Comparison of ENCODE assay signal across 9 mouse cellular contexts in genomic region chr1:189830797-189831232, GRCm38 (mm10).
DNase-seq lines count a peak whose midpoint lies in the region; ATAC-seq lines count a peak whose summit lies in the region.
"Had no signal": no experiment of that assay in that cellular context is flagged by ENCODE, and none has a peak within 500 bp of the region (broad histone marks: within the 10 kb centered on the region; RNA-seq: fewer than 3 reads in every experiment).

No protein-coding gene starts in this region.

- H3K9me3 ChIP-seq in heart, embryonic 14.5 days (ENCODE audit: control insufficient read depth, low read length), result no peaks in the 10 kb centered on the region
- H3K9me3 ChIP-seq in forebrain, embryonic 12.5 days, result no peaks in the 10 kb centered on the region

- WGBS in heart, embryonic 14.5 days, result 21% methylated on average over 12 of the region's 12 CpGs
- WGBS in forebrain, embryonic 12.5 days, result 14% methylated on average over 12 of the region's 12 CpGs

- no peak overlapping the region for H3K4me3 ChIP-seq in heart, embryonic 14.5 days (ENCODE audit: control insufficient read depth in 1 of 2, insufficient read depth in 1 of 2, low read depth in 1 of 2, low read length in 2 of 2)
- no peak overlapping the region for H3K4me3 ChIP-seq in forebrain, embryonic 12.5 days (replicated peaks)

- no peak overlapping the region for H3K4me2 ChIP-seq in heart, embryonic 14.5 days (ENCODE audit: low read length)
- no peak overlapping the region for H3K4me2 ChIP-seq in forebrain, embryonic 12.5 days

- no peak overlapping the region for H3K9ac ChIP-seq in heart, embryonic 14.5 days (ENCODE audit: low read length)
- no peak overlapping the region for H3K9ac ChIP-seq in forebrain, embryonic 12.5 days

- no peak overlapping the region for H3K27ac ChIP-seq in heart, embryonic 14.5 days (replicated peaks in 1 of 2; ENCODE audit: control insufficient read depth in 1 of 2, insufficient read depth in 1 of 2, low read depth in 2 of 2, low read length in 2 of 2)
- no peak overlapping the region for H3K27ac ChIP-seq in forebrain, embryonic 12.5 days

- no peak for DNase-seq in heart, adult 9 months (ENCODE audit: low spot score in 2 of 2)
- DNase-seq in R1 (ENCODE audit: low read depth, low spot score) (peak; percentile 84), MN1 (ENCODE audit: low spot score) (no peak)
- peak; percentile 23 for DNase-seq in kidney, adult 18-20 months
- DNase-seq in heart, adult 18-20 months, result no peak

- no peaks in the 10 kb centered on the region for H3K27me3 ChIP-seq in heart, embryonic 14.5 days (ENCODE audit: control insufficient read depth, insufficient read depth, low read length)
- H3K27me3 ChIP-seq in forebrain, embryonic 12.5 days, result no peaks in the 10 kb centered on the region
- H3K27me3 ChIP-seq: Patski had no signal

- 0 out of 2 replicates have a peak, but pooled peaks have one; percentile 29 for ATAC-seq in heart, embryonic 14.5 days (ENCODE audit: insufficient number of reproducible peaks, insufficient read depth, low FRiP score, low read depth)
- peak; percentile 79 for ATAC-seq in megakaryocyte-erythroid progenitor cell, adult 5-6 weeks (replicated peaks; ENCODE audit: low FRiP score, low TSS enrichment, poor library complexity, severe bottlenecking)
- ATAC-seq in forebrain, embryonic 12.5 days (ENCODE audit: low FRiP score), result no peak
- ATAC-seq: Patski had no signal

- peaks cover 9% of the 10 kb centered on the region in 2 experiments; a peak in 3 of 4 replicates for H3K4me1 ChIP-seq in heart, embryonic 14.5 days (ENCODE audit: control insufficient read depth in 2 of 2, insufficient read depth in 2 of 2, low read length in 2 of 2)
- peaks cover 10% of the 10 kb centered on the region for H3K4me1 ChIP-seq in forebrain, embryonic 12.5 days

- peaks cover 54% of the 10 kb centered on the region for H3K36me3 ChIP-seq in heart, embryonic 14.5 days (ENCODE audit: control insufficient read depth, insufficient read depth, low read length)
- no peaks in the 10 kb centered on the region for H3K36me3 ChIP-seq in forebrain, embryonic 12.5 days (replicated peaks)

Comparison
In these comparisons a context has a peak if more than half of its experiments do, and no peak if none do; other contexts are left out.
1. DNase-seq: peak in R1 (single experiment) and kidney, adult 18-20 months (single experiment); none in heart, adult 9 months (0 of 2), MN1 (single experiment) and heart, adult 18-20 months (0 of 2).